Mouse (Mus musculus) inflammation-experienced regulatory T-cells, adult 16 weeks (primary cell): ENCODE results near the gene Tex35. TPM values are rescaled to one million over a fixed set of nuclear protein-coding genes. Genes with fewer than 3 reads are reported as not detected.

ENCODE experiments used
- polyA plus RNA-seq: library from polyadenylated mRNA; unstranded; fragments of 100-300 nt; shearing (Covaris generic); gene quantifications from one replicate; pipeline ENCODE4 v1.2.1, GENCODE M21; 2017

Gene Tex35
- not detected for polyA plus RNA-seq

DNA sequence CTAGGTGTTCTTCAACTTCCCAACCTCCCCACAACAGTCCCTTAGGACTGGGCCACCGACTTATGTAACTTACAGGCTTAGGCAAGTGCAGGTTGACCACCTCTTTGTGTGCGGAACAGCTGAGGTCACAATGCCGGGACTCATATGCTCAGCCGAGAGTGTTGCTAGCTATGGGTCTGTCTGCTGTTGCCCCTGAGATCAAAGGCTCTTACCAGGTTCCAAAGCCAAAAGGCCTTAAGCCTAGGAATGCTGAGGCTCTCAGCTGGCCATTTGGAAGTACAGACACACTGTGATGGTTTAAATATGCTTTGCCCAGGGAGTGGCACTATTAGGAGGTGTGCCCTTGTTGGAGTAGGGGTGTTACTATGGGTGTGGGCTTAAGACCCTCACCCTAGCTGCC, at the start of gene Tex35:
Gene Tex35 (minus strand): TSS at position 101 of the 400 bp plus-strand sequence.

Other genes starting within 250 kb of the Tex35 start
- gene Ralgps2, start 169.1 kb downstream of the Tex35 start, polyA plus RNA-seq, result 63.6 TPM